Mouse (Mus musculus): Measurements from ENCODE around the gene Ankfy1.
A peak's percentile ranks its signal among the peaks of the same experiment; 100 is the strongest.
"Not testable (repeated sequence)": the region's sequence is repeated elsewhere in the genome, so short reads cannot be mapped to it uniquely, and the experiment has no call there.

Gene Ankfy1

GRCm38 (mm10) chr11:72689551-72690510 lies at the start of gene Ankfy1:
Ankfy1 (plus strand) TSS chr11:72690006.
- DNase-seq, result peak; percentile 97

DNA sequence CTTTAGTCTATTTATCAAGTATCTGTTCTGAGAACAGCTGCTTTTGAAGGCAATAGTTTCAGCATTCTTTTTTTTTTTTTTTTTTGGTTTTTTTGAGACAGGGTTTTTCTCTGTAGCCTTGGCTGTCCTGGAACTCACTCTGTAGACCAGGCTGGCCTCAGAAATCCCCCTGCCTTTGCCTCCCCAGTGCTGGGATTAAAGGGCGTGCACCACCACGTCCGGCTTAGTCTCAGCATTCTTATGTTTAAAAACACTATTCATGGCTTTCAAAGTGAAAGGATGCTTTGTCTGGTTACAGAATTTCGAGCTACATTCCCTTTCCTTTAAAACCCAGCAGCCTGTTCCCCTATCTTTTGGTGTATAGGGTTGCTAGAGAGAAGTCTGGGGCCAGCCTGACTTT lies 47.1 kb upstream of the Ankfy1 start:
- DNase-seq, result no peak

- no peak for DNase-seq
Measured at GRCm38 (mm10) chr11:72645386-72645785, 44.4 kb upstream of the Ankfy1 start.

DNA sequence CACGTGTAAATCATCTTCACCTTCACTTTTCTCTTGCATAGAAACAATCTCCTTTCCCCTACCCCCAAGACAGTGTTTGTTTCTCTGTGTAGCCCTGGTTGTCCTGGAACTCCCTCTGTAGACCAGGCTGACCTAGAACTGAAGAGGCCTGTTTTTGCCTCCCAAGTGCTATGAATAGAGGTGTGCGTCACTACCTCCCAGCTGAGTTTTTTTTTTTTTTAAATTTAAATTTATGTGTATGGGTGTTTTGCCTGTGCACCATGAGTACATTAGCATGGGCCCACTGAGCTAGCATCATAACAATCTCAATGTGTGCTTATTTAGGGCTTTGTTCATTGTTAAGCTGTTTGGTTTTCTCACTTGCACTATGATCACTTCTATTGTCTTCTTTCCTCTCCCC lies 39.5 kb upstream of the Ankfy1 start:
- no peak for DNase-seq

GRCm38 (mm10) chr11:72659918-72660317 lies 29.9 kb upstream of the Ankfy1 start:
- DNase-seq, result no peak

GRCm38 (mm10) chr11:72660359-72660758 lies 29.4 kb upstream of the Ankfy1 start:
- no peak for DNase-seq

GRCm38 (mm10) chr11:72664641-72665040 lies 25.2 kb upstream of the Ankfy1 start:
- DNase-seq, result no peak

- DNase-seq, result no peak
Measured at GRCm38 (mm10) chr11:72670634-72671033, 19.2 kb upstream of the Ankfy1 start.

DNA sequence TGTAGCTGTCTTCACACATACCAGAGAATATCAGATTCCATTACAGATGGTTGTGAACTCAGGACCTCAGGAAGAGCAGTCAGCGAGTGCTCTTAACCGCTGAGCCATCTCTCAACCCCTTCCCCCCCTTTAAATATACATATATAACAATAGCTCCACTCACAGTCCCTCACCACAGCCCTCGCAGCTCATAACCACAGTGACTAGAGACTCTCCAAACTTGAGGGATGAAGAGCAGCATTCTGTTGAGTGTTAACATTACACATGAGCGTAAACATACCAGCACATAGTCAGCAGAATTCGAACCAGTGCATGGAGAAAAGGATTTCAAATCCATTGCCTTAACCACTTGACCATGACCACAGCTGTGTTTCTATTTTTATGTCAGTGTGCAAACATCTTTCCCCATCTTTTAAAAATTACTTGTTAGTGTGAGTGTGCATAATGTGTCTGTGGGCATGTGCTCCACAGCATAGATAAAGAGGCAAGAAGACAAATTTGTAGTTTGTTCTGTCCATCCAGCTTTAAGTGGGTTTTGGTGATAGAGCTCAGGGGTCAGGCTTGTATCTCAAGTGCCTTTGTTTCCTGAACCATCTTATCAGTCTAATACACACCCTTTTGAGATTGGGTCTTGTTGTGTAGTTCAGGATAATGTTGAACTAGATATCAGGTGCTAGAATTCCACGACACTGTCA lies 18.4 kb upstream of the Ankfy1 start:
- no peak for DNase-seq

- DNase-seq, result no peak
Measured at GRCm38 (mm10) chr11:72672438-72672837, 17.4 kb upstream of the Ankfy1 start.

- DNase-seq, result no peak
Measured at GRCm38 (mm10) chr11:72675280-72675679, 14.5 kb upstream of the Ankfy1 start.

GRCm38 (mm10) chr11:72680726-72681125 lies 9.1 kb upstream of the Ankfy1 start:
- DNase-seq, result no peak

- no peak for DNase-seq
Measured at GRCm38 (mm10) chr11:72683402-72683801, 6.4 kb upstream of the Ankfy1 start.

DNA sequence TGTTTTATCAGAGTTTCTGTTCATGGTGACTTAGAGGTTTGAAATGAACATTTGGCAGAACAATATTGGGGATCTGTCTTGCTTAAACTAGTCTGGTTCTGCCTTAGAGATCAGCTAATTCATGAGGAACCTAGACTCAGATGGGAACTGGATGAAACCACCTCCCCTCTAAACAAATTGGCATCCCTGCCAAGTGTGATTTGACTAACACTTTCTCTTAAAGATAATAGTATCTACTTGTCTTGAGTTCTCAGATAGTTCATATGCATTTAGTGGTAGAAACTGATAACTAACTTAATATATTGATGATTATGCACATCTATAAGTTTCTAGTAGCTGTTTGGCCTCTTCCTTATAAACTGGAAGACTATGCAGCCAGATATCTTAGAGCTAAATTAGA lies 3.1 kb upstream of the Ankfy1 start:
- no peak for DNase-seq

- peak; percentile 63 for DNase-seq
Measured at GRCm38 (mm10) chr11:72688242-72688641, 1.6 kb upstream of the Ankfy1 start.

GRCm38 (mm10) chr11:72689115-72689514 lies 691 bp upstream of the Ankfy1 start:
- DNase-seq, result peak; percentile 78

DNA sequence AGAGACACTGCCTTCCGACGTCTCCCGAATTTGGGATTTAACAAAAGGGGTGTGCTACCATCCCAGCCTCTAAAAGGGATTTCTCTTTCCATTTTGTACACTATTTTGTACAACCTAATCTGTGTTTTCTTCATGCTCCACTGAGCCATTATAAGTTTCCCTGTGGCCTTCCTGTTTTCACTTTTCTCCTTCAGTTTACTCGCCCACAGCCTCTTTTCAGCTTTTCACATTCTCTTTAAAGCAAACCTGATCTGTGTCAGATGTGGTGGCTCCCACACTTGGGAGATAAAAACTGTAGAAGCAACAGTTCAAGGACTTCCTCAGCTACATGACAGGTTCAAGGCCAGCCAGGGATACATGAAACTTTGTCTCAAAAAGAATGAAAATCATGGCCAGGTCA lies 2.5 kb downstream of the Ankfy1 start:
- DNase-seq, result no peak

DNA sequence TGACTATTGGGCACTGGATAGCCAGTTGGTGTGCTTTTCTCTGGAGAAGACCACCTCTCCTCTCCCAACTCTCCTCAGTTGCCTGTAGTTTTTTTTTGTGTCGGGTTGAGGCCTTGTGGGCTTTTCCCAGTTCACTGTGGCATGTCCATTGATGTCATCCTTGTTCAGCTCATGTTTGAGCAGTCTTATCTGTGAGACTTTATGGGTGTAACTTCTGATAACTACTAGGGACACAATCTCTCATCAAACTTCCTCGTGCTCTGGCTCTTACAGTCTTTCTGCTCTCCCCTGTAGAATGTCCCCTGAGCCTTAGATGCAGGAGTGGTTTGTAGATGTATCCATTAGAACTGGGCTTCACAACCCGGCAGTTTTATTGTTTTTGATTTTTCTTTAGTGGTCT lies 5.2 kb downstream of the Ankfy1 start:
- no peak for DNase-seq

GRCm38 (mm10) chr11:72696368-72696971 lies 6.7 kb downstream of the Ankfy1 start:
- no peak for DNase-seq

- no peak for DNase-seq
Measured at GRCm38 (mm10) chr11:72697323-72697722, 7.5 kb downstream of the Ankfy1 start.

DNA sequence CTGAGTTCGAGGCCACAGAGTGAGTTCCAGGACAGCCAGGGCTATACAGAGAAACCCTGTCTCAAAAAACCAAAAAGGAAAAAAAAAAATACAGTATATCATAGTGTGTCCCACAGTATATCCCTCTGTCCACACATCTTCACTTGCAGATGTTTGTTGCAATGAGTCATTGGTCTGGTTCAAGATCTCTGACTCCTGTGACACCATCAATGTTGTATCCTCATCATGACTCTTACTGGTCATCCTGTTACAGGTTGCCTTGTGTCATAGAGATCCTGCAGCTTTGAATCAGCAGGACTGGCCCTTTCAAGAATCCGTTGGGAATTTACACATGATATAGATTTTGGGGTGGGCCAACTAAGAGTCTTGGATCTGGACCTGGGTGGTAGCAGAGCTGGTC lies 15.3 kb downstream of the Ankfy1 start:
- not testable (repeated sequence) for DNase-seq

- DNase-seq, result no peak
Measured at GRCm38 (mm10) chr11:72712721-72713120, 22.9 kb downstream of the Ankfy1 start.

- no peak for DNase-seq
Measured at GRCm38 (mm10) chr11:72718161-72718560, 28.4 kb downstream of the Ankfy1 start.

GRCm38 (mm10) chr11:72723165-72723564 lies 33.4 kb downstream of the Ankfy1 start:
- no peak for DNase-seq
